Mouse (Mus musculus): ENCODE data around the gene Cd101. TPM values are rescaled to one million over a fixed set of nuclear protein-coding genes. Genes with fewer than 3 reads are reported as not detected.

The Cd101 gene
- polyA plus RNA-seq, 1 experiment from 2014 or later: not detected

DNA sequence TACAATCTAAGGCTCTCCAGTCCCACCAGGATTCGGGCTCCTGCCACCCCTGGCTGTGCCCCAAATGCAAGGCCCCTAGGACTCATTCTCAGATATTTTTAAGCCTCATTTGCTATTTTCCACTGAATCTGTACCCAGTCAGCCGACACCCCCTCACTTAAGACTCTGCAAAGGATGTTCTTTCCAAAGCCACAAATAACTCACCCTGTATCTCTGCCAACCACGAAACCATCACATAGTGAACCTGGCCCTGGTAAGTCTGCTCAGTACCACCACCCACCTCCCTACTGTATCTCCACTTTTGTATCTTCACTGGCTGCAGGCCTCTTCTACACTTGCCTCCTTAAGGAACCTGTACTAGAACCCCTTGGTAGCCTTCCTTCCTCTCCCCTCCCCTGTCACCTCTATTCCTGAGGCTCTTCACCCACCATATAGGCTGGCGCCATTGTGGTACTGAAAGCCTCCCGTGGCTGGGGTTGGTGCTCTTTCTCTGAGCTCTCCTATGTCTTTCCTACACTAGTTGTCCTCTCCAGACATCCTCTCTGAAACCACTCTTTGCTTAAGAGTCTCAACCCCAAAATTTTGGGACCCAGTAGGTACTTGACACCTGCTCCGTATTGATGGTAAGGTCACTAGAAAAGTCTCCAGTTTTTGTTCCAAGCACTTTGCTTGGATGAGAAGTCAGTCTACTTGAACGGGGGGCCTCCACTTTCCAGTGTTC lies 32.7 kb upstream of the Cd101 start:
- H3K4me1 ChIP-seq: no peaks in the 10 kb centered on the region
- peaks cover 9% of the 10 kb centered on the region for H3K36me3 ChIP-seq
- H3K27ac ChIP-seq: no peak overlapping the region
- no peak overlapping the region for H3K4me3 ChIP-seq
- WGBS: 86% methylated on average over 7 of the region's 7 CpGs
- no peak overlapping the region for H3K9ac ChIP-seq
- ATAC-seq (ENCODE audit: low FRiP score): no peak
- no peaks in the 10 kb centered on the region for H3K27me3 ChIP-seq
- no peak overlapping the region for H3K4me2 ChIP-seq (replicated peaks)
- H3K9me3 ChIP-seq (replicated peaks): no peaks in the 10 kb centered on the region

DNA sequence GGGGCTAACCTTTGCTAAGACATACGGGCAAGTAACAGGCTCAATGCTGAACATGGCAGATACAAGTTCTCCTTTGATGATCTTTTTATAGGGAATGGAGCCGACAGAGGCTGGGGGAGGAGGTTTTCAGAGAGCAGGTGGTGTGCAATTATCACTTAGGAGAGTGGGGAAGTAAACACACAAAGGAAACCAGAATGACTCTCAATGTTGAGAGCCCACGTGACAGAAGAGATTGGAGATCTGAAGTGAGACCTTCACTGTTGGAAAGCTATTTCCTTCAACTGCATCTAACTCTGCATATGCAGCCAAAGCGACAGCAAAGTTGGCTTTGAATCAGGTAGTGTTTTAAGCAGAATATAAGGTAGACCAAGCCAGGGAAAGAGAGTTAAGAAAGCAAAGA lies 29.9 kb upstream of the Cd101 start:
- Histone ChIP-seq H3K36me3 (peaks cover 9% of the 10 kb centered on the region), H3K27me3 (no peaks in the 10 kb centered on the region), H3K4me1 (no peaks in the 10 kb centered on the region), H3K4me3 (no peak overlapping the region), H3K9ac (no peak overlapping the region), H3K27ac (no peak overlapping the region), H3K9me3 (replicated peaks) (no peaks in the 10 kb centered on the region), H3K4me2 (replicated peaks) (no peak overlapping the region)
- 93% methylated on average over 4 of the region's 4 CpGs for WGBS
- no peak for ATAC-seq (ENCODE audit: low FRiP score)

DNA sequence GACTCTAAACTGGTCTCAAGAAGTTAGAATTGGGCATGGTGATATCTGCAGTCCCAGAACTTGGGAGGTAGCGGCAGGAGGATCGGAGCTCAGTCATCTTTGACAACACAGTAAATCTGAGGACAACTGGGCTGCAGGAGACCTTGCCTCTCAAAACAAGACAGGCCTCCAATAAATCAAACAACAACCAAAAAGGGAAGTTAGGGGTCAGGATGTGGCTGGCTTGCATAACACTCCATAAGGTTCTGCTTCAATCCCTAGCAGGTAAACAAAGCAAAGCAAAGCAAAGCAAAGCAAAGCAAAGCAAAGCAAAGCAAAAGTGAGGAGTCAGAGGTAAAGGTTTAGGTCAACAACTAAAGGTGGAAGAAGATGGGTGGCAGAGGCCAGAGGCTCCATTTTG lies 28.8 kb upstream of the Cd101 start:
- no peaks in the 10 kb centered on the region for H3K4me1 ChIP-seq
- H3K4me2 ChIP-seq (replicated peaks): no peak overlapping the region
- no peaks in the 10 kb centered on the region for H3K9me3 ChIP-seq (replicated peaks)
- no peak overlapping the region for H3K9ac ChIP-seq
- no peak overlapping the region for H3K27ac ChIP-seq
- 97% methylated on average over 2 of the region's 2 CpGs for WGBS
- no peak for ATAC-seq (ENCODE audit: low FRiP score)
- H3K36me3 ChIP-seq: peaks cover 9% of the 10 kb centered on the region
- H3K4me3 ChIP-seq: no peak overlapping the region
- H3K27me3 ChIP-seq: no peaks in the 10 kb centered on the region

GRCm38 (mm10) chr3:101055216-101055615 lies 25.9 kb upstream of the Cd101 start:
- H3K4me2 ChIP-seq (replicated peaks): no peak overlapping the region
- H3K4me1 ChIP-seq: no peaks in the 10 kb centered on the region
- 88% methylated on average over 8 of the region's 8 CpGs for WGBS
- H3K4me3 ChIP-seq: no peak overlapping the region
- no peaks in the 10 kb centered on the region for H3K9me3 ChIP-seq (replicated peaks)
- H3K27me3 ChIP-seq: no peaks in the 10 kb centered on the region
- no peak overlapping the region for H3K9ac ChIP-seq
- H3K27ac ChIP-seq: no peak overlapping the region
- peaks cover 3% of the 10 kb centered on the region for H3K36me3 ChIP-seq
- ATAC-seq (ENCODE audit: low FRiP score): no peak

DNA sequence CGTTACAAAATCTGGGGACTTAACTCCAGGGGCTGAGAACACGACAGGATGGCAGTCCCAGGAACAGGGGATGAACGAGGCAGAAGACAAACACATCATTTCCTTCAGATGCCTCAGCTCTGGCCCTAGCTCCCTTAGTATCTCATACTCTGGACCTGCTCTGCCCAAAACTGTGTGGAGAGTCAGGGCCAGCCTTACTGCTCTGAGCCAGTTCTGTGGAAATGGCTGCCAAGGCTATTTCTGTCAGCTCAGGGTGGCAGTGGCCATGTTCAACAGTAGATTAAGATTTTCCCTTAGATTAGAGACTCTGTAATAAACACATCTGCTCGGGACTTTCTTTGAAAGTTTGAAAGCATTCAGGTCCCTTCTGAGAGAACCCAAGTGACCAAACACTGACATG lies 22.2 kb upstream of the Cd101 start:
- ATAC-seq (ENCODE audit: low FRiP score): no peak
- Histone ChIP-seq H3K27ac (no peak overlapping the region), H3K27me3 (no peaks in the 10 kb centered on the region), H3K4me3 (no peak overlapping the region), H3K4me2 (replicated peaks) (no peak overlapping the region), H3K36me3 (no peaks in the 10 kb centered on the region; the same call in 1 of the 2 replicates), H3K4me1 (0 out of 2 replicates have a peak, but pooled peaks cover 2% of the 10 kb centered on the region), H3K9ac (no peak overlapping the region), H3K9me3 (replicated peaks) (no peaks in the 10 kb centered on the region)
- WGBS: 85% methylated on average over 4 of the region's 4 CpGs

DNA sequence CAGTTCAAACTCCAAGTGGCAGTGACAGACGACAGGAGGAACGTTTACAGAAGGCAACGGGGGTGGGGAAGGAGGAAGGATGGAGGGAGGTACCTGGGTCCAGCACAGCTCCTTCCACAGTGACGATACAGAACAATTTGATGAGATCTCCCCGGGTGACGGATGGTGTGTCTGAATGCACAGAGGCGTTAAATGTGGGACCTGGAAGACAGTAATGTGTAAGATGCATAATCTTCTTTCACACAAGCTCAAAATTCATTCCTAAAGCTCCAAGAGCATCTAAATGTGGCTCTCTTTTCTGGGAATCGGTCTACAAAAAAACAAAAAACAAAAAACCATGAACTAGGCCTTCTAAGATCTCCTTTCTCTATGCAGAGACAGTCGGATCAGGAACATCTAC lies 20.6 kb upstream of the Cd101 start:
- Histone ChIP-seq H3K4me1 (0 out of 2 replicates have a peak, but pooled peaks cover 2% of the 10 kb centered on the region), H3K4me2 (replicated peaks) (no peak overlapping the region), H3K9ac (no peak overlapping the region), H3K36me3 (no peaks in the 10 kb centered on the region; the same call in 1 of the 2 replicates), H3K4me3 (no peak overlapping the region), H3K27ac (no peak overlapping the region), H3K27me3 (no peaks in the 10 kb centered on the region), H3K9me3 (replicated peaks) (no peaks in the 10 kb centered on the region)
- ATAC-seq (ENCODE audit: low FRiP score): no peak
- WGBS: 69% methylated on average over 9 of the region's 9 CpGs

GRCm38 (mm10) chr3:101048781-101049180 lies 19.4 kb upstream of the Cd101 start:
- H3K4me3 ChIP-seq: no peak overlapping the region
- H3K9me3 ChIP-seq (replicated peaks): no peaks in the 10 kb centered on the region
- no peak for ATAC-seq (ENCODE audit: low FRiP score)
- no peak overlapping the region for H3K9ac ChIP-seq
- H3K4me1 ChIP-seq: 0 out of 2 replicates have a peak, but pooled peaks cover 2% of the 10 kb centered on the region
- no peaks in the 10 kb centered on the region; the same call in 1 of the 2 replicates for H3K36me3 ChIP-seq
- no peak overlapping the region for H3K27ac ChIP-seq
- no peaks in the 10 kb centered on the region for H3K27me3 ChIP-seq
- H3K4me2 ChIP-seq (replicated peaks): no peak overlapping the region
- 75% methylated on average over 2 of the region's 2 CpGs for WGBS

DNA sequence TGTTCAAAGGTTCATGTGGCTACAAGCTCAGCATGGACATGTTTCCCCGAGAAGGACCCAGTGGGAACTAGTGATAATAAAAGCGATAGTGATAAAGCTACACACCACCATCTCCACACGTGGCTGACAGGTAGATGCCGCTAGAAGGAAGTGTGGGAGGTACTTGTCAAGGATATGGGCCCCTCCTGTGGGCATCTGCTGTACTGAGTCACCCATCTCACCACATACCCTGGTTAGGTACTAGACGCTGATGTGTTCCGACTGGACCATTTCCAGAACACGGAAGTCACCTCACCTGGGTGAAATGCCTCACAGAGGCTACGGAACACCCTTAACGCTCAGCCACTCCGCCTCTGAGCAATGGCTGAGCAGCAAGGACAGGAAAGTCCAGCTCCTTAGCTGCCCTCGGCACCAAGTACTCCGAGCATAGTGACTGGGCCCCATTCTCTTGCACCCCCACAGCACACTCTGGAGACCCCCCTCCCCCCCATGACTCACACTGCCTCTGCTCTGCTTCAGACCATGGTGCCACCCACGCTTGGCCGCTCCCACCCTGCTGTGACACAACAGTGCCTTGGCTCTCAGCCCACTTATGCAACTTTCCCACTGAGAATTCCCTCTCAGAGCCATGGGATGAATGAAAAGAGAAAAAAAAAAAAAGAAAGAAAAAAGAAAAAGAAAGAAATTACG lies 18.4 kb upstream of the Cd101 start:
- H3K9ac ChIP-seq: no peak overlapping the region
- 0 out of 2 replicates have a peak, but pooled peaks cover 2% of the 10 kb centered on the region for H3K4me1 ChIP-seq
- no peak overlapping the region for H3K27ac ChIP-seq
- no peak overlapping the region for H3K4me2 ChIP-seq (replicated peaks)
- H3K9me3 ChIP-seq (replicated peaks): no peaks in the 10 kb centered on the region
- H3K4me3 ChIP-seq: no peak overlapping the region
- H3K27me3 ChIP-seq: no peaks in the 10 kb centered on the region
- ATAC-seq (ENCODE audit: low FRiP score): no peak; the same call in 1 of the 2 replicates
- WGBS: 76% methylated on average over 15 of the region's 15 CpGs
- H3K36me3 ChIP-seq: peaks cover 6% of the 10 kb centered on the region; the same call in 1 of the 2 replicates

DNA sequence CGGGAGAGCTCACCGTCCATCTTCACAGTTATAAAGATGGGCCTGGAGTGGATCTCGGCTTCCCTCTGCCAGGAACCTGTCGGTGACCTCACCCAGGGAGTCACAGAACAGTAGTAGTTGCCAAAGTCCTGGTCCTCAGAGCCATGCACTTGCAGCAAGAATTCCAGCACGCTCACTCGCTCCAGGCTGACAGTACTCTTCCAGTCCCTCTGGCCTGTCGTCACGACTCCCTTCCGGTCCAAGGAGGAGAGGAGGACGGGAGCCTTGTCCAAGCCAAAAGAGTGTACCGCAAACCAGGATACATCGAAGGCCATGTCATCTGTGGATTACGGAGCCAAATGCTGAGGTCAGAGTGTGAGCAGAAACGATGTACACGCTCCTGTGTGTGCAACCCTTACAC lies 16.1 kb upstream of the Cd101 start:
- Histone ChIP-seq H3K36me3 (peaks cover 11% of the 10 kb centered on the region), H3K4me2 (replicated peaks) (no peak overlapping the region), H3K4me1 (0 out of 2 replicates have a peak, but pooled peaks cover 2% of the 10 kb centered on the region), H3K9me3 (replicated peaks) (no peaks in the 10 kb centered on the region), H3K27ac (no peak overlapping the region), H3K9ac (no peak overlapping the region), H3K27me3 (no peaks in the 10 kb centered on the region), H3K4me3 (no peak overlapping the region)
- ATAC-seq (ENCODE audit: low FRiP score): no peak
- 96% methylated on average over 15 of the region's 15 CpGs for WGBS

DNA sequence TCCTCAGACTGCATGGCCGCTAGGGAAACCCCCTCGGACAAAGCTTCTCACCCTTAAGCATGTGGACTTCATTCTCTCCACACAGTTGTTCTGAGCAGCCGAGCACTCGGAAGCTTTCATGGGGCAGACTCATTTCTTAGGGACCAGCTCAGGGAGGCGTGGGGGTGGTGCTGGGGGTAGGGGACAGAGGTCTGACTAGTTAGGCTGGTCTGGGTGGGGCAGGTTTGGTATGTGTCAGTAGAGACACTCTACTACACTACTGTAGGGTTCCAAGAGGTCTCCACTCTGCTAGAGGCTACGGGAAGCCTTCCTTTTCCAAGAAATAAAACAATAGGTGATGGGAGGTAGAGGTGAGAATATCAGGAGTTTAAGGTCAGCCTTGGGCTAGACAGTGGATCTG lies 15.3 kb upstream of the Cd101 start:
- 80% methylated on average over 6 of the region's 6 CpGs for WGBS
- Histone ChIP-seq H3K27ac (no peak overlapping the region), H3K36me3 (peaks cover 11% of the 10 kb centered on the region), H3K27me3 (no peaks in the 10 kb centered on the region), H3K9ac (no peak overlapping the region), H3K4me1 (0 out of 2 replicates have a peak, but pooled peaks cover 2% of the 10 kb centered on the region), H3K4me3 (no peak overlapping the region), H3K4me2 (replicated peaks) (no peak overlapping the region), H3K9me3 (replicated peaks) (no peaks in the 10 kb centered on the region)
- ATAC-seq (ENCODE audit: low FRiP score): no peak

- ATAC-seq (ENCODE audit: low FRiP score): no peak
- 62% methylated on average over 7 of the region's 7 CpGs for WGBS
- Histone ChIP-seq H3K9ac (no peak overlapping the region), H3K27me3 (no peaks in the 10 kb centered on the region), H3K4me3 (no peak overlapping the region), H3K4me2 (replicated peaks) (no peak overlapping the region), H3K36me3 (peaks cover 11% of the 10 kb centered on the region), H3K4me1 (no peaks in the 10 kb centered on the region), H3K9me3 (replicated peaks) (no peaks in the 10 kb centered on the region), H3K27ac (no peak overlapping the region)
These were observed 12.6 kb upstream of the Cd101 start for GRCm38 (mm10) chr3:101041997-101042396.

- H3K27ac ChIP-seq: no peak overlapping the region
- ATAC-seq (ENCODE audit: low FRiP score): no peak
- H3K4me3 ChIP-seq: no peak overlapping the region
- no peaks in the 10 kb centered on the region for H3K27me3 ChIP-seq
- 89% methylated on average over 5 of the region's 5 CpGs for WGBS
- H3K9me3 ChIP-seq (replicated peaks): no peaks in the 10 kb centered on the region
- no peaks in the 10 kb centered on the region for H3K4me1 ChIP-seq
- peaks cover 9% of the 10 kb centered on the region for H3K36me3 ChIP-seq
- no peak overlapping the region for H3K9ac ChIP-seq
- H3K4me2 ChIP-seq (replicated peaks): no peak overlapping the region
These were observed 8.7 kb upstream of the Cd101 start for GRCm38 (mm10) chr3:101037984-101038545.
